Mouse (Mus musculus): ENCODE measurements around the gene Yju2.

Yju2 gene

GRCm38 (mm10) chr17:55958918-55959728, at the start of gene Yju2:
Yju2 (plus strand) TSS chr17:55959099.
- peak; percentile 95 to 96 for DNase-seq

GRCm38 (mm10) chr17:55931553-55932502, 27.1 kb upstream of the Yju2 start:
- DNase-seq: peak; percentile 67 to 78

- no peak for DNase-seq
Observed at GRCm38 (mm10) chr17:55932635-55933034, 26.3 kb upstream of the Yju2 start.

- DNase-seq: no peak
Observed at GRCm38 (mm10) chr17:55933191-55933590, 25.7 kb upstream of the Yju2 start.

- DNase-seq: peak in 1 of 2 experiments; percentile 18
Observed at GRCm38 (mm10) chr17:55944387-55944865, 14.5 kb upstream of the Yju2 start.

GRCm38 (mm10) chr17:55944866-55945682, 13.8 kb upstream of the Yju2 start:
- peak; percentile 92 to 95 for DNase-seq

- peak in 1 of 2 experiments; percentile 16 for DNase-seq
Observed at GRCm38 (mm10) chr17:55945696-55946095, 13.2 kb upstream of the Yju2 start.

- DNase-seq: no peak
Observed at GRCm38 (mm10) chr17:55948647-55949046, 10.3 kb upstream of the Yju2 start.

GRCm38 (mm10) chr17:55949400-55949799, 9.5 kb upstream of the Yju2 start, which contains the start of gene Zfp119b:
Zfp119b (minus strand) TSS chr17:55949500.
- no peak for DNase-seq

GRCm38 (mm10) chr17:55950601-55951000, 8.3 kb upstream of the Yju2 start:
- no peak for DNase-seq

GRCm38 (mm10) chr17:55952041-55952440, 6.9 kb upstream of the Yju2 start:
- DNase-seq: no peak

- peak; percentile 41 to 60 for DNase-seq
Observed at GRCm38 (mm10) chr17:55952447-55953027, 6.4 kb upstream of the Yju2 start, which contains the start of gene Ebi3. Ebi3 (plus strand) TSS chr17:55952640.

GRCm38 (mm10) chr17:55953751-55954150, 5.1 kb upstream of the Yju2 start:
- DNase-seq: no peak

GRCm38 (mm10) chr17:55954229-55954628, 4.7 kb upstream of the Yju2 start:
- DNase-seq: no peak

- DNase-seq: peak; percentile 85 to 88
Observed at GRCm38 (mm10) chr17:55956129-55956528, 2.8 kb upstream of the Yju2 start.

- DNase-seq: no peak
Observed at GRCm38 (mm10) chr17:55956591-55956990, 2.3 kb upstream of the Yju2 start.

GRCm38 (mm10) chr17:55957168-55957567, 1.7 kb upstream of the Yju2 start:
- DNase-seq: peak; percentile 65 to 81

- no peak for DNase-seq
Observed at GRCm38 (mm10) chr17:55957726-55958583, 944 bp upstream of the Yju2 start.

GRCm38 (mm10) chr17:55958584-55958886, 364 bp upstream of the Yju2 start:
- no peak for DNase-seq

- DNase-seq: no peak
Observed at GRCm38 (mm10) chr17:55959946-55960740, 1.2 kb downstream of the Yju2 start.
